Mouse (Mus musculus): ENCODE data around the gene Ankfy1. TPM values are rescaled to one million over a fixed set of nuclear protein-coding genes. Genes with fewer than 3 reads are reported as not detected.

Gene Ankfy1
- polyA plus RNA-seq, 1 experiment from 2014 or later, result 9.2 TPM

DNA sequence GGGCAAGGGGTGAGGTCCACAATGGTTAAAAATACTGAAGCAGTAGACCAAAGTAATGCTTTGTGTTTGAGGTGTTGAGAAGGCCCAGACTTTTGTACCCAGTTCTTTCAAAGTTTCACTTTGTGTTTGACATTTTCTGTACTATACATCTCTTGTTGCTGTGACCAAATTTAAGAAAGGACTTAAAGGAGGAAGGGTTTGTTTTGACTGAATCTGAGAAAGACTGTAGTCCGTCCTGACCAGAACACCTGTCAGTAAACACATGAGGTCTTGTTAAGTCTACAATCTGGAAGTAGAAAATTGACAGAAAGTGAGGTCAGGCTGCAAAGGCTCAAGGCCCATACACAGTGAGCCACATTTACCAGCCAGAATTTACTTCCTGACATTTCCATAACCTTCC is 127.1 kb downstream of the Ankfy1 start:
- no peak for ATAC-seq (ENCODE audit: low read depth)
- no peaks in the 10 kb centered on the region for H3K9me3 ChIP-seq (replicated peaks)
- H3K27ac ChIP-seq, result no peak overlapping the region
- no peak for DNase-seq
- H3K4me1 ChIP-seq (replicated peaks), result no peaks in the 10 kb centered on the region
- no peaks in the 10 kb centered on the region for H3K27me3 ChIP-seq
- H3K36me3 ChIP-seq, result peaks cover 30% of the 10 kb centered on the region
- no peak overlapping the region for H3K4me3 ChIP-seq (replicated peaks)
- no peak overlapping the region for H3K9ac ChIP-seq
- WGBS (ENCODE audit: insufficient replicate concordance), result 55% methylated on average over 1 of the region's 1 CpGs
- H3K4me2 ChIP-seq, result no peak overlapping the region

- ATAC-seq (ENCODE audit: low read depth), result no peak
- H3K9ac ChIP-seq, result no peak overlapping the region
Observed at GRCm38 (mm10) chr11:72818067-72818466, 128.3 kb downstream of the Ankfy1 start.

DNA sequence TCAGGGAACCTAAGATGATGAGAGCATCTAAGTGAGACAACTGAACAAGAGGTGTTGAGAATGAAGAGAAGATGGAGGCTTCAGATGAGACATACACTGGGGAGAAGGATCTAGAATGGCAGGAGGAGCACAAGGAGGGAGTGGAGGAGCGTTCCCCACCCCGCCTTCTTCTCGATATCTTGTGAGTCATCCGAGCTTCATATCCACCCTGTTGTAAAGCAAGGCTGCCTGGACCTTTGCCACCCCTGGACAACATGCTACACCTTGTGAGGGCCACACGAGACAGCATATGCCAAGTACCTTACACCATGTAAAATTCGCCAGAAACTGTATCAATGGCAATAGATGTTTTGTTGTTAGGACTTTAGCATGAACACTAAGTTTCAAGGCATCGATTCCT is 131.2 kb downstream of the Ankfy1 start:
- no peaks in the 10 kb centered on the region for H3K9me3 ChIP-seq (replicated peaks)
- 74% methylated on average over 7 of the region's 7 CpGs for WGBS (ENCODE audit: insufficient replicate concordance)
- no peaks in the 10 kb centered on the region for H3K27me3 ChIP-seq
- no peak overlapping the region for H3K27ac ChIP-seq
- ATAC-seq (ENCODE audit: low read depth) (no peak), DNase-seq (no peak)
- H3K4me1 ChIP-seq (replicated peaks), result no peaks in the 10 kb centered on the region
- H3K4me2 ChIP-seq, result no peak overlapping the region
- H3K9ac ChIP-seq, result no peak overlapping the region
- H3K4me3 ChIP-seq (replicated peaks), result no peak overlapping the region
- peaks cover 55% of the 10 kb centered on the region for H3K36me3 ChIP-seq

More at GRCm38 (mm10) chr11:72818067-72818466, 128.3 kb downstream of the Ankfy1 start:
- H3K27ac ChIP-seq, result no peak overlapping the region
- no peak for DNase-seq
- peaks cover 36% of the 10 kb centered on the region for H3K36me3 ChIP-seq
- H3K4me2 ChIP-seq, result no peak overlapping the region
- no peaks in the 10 kb centered on the region for H3K9me3 ChIP-seq (replicated peaks)
- 81% methylated on average over 7 of the region's 7 CpGs for WGBS (ENCODE audit: insufficient replicate concordance)
- H3K27me3 ChIP-seq, result no peaks in the 10 kb centered on the region
- no peaks in the 10 kb centered on the region for H3K4me1 ChIP-seq (replicated peaks)
- no peak overlapping the region for H3K4me3 ChIP-seq (replicated peaks)

Small RNA genes lying within 50 kb of the gene (microRNA-seq; reads per million reads assigned to microRNA genes)
- not detected for gene Gm25678

Other genes starting within 250 kb of the Ankfy1 start
- gene Mybbp1a, start 248.7 kb upstream of the Ankfy1 start, polyA plus RNA-seq (2015; fragmentation: Nextera tagmentation; extraction: Ambion mirVana), result 129 and 138 TPM in 2 replicates
- gene Spns2, start 200.1 kb upstream of the Ankfy1 start, polyA plus RNA-seq (2015; fragmentation: Nextera tagmentation; extraction: Ambion mirVana), result 4.3 and 5.5 TPM in 2 replicates
- gene Spns3, start 139.5 kb upstream of the Ankfy1 start, polyA plus RNA-seq (2015; fragmentation: Nextera tagmentation; extraction: Ambion mirVana), result 1.5 and 2.0 TPM in 2 replicates
- gene Ube2g1, start 82.7 kb upstream of the Ankfy1 start, polyA plus RNA-seq (2015; fragmentation: Nextera tagmentation; extraction: Ambion mirVana), result 24.8 and 33.3 TPM in 2 replicates
- gene Cyb5d2, start 106.1 kb downstream of the Ankfy1 start, polyA plus RNA-seq (2015; fragmentation: Nextera tagmentation; extraction: Ambion mirVana), result 4.1 and 4.8 TPM in 2 replicates
- gene Zzef1, start 106.2 kb downstream of the Ankfy1 start, polyA plus RNA-seq (2015; fragmentation: Nextera tagmentation; extraction: Ambion mirVana), result 3.8 and 4.2 TPM in 2 replicates